Mouse (Mus musculus) hindbrain, embryonic 11.5 days (tissue): ENCODE data around the gene Clrn3. TPM values are rescaled to one million over a fixed set of nuclear protein-coding genes. Genes with fewer than 3 reads are reported as not detected.

ENCODE experiments used
- ATAC-seq: fragments of 200-750 bp; cut with Nextera tagmentation; 2 replicates; pipeline ENCODE4 v1.8.0; 2017; ENCODE audit warnings: mild to moderate bottlenecking, moderate TSS enrichment, moderate library complexity; ENCODE audit not compliant: low FRiP score
- DNase-seq: peaks from one replicate; pipeline ENCODE4 v3.0.0-alpha.2; 2015; ENCODE audit warnings: low spot score
- H3K27ac ChIP-seq: fragments of 300-500 bp; sonication (generic); 2 replicates; pipeline ENCODE4 v1.5.1; 2014; ENCODE audit warnings: mild to moderate bottlenecking, low read depth, low read length
- H3K27me3 ChIP-seq: fragments of 300-500 bp; sonication (generic); 2 replicates; pipeline ENCODE4 v1.6.1; 2014; ENCODE audit warnings: mild to moderate bottlenecking, low read length, moderate library complexity, mixed read lengths; ENCODE audit not compliant: control insufficient read depth, insufficient read depth
- H3K36me3 ChIP-seq: fragments of 300-500 bp; sonication (generic); 2 replicates; pipeline ENCODE4 v1.6.1; 2014; ENCODE audit warnings: mild to moderate bottlenecking, low read length, moderate library complexity, mixed read lengths; ENCODE audit not compliant: control insufficient read depth, insufficient read depth
- H3K4me1 ChIP-seq: fragments of 300-500 bp; sonication (generic); replicated peaks from 2 replicates; pipeline ENCODE4 v1.6.1; 2014; ENCODE audit warnings: low read length, mixed read lengths; ENCODE audit not compliant: control insufficient read depth, insufficient read depth
- H3K4me2 ChIP-seq: fragments of 300-500 bp; sonication (generic); replicated peaks from 2 replicates; pipeline ENCODE4 v1.6.1; 2014; ENCODE audit warnings: mild to moderate bottlenecking, low read depth, low read length
- H3K4me3 ChIP-seq: fragments of 300-500 bp; sonication (generic); 2 replicates; pipeline ENCODE4 v1.5.1; 2014; ENCODE audit warnings: low read depth, low read length
- H3K9ac ChIP-seq: fragments of 300-500 bp; sonication (generic); 2 replicates; pipeline ENCODE4 v1.6.1; 2014; ENCODE audit warnings: low read depth, low read length
- H3K9me3 ChIP-seq: fragments of 300-500 bp; sonication (generic); 2 replicates; pipeline ENCODE4 v1.6.1; 2016; ENCODE audit warnings: low read length; ENCODE audit not compliant: control insufficient read depth
- WGBS: fragments of 180-500 bp; shearing (Covaris S2); extraction: QIAGEN DNeasy Blood & Tissue Kit; methylation state at CpG from one replicate; pipeline ENCODE4 v1.1.7; 2014; 5-methylcytosine and 5-hydroxymethylcytosine counted together
- polyA plus RNA-seq: library from polyadenylated mRNA; unstranded; fragments of >200 nt; fragmentation: Nextera tagmentation; extraction: Ambion mirVana; gene quantifications from 2 replicates; pipeline ENCODE4 v1.2.1, GENCODE M21; 2014

Clrn3 gene
- polyA plus RNA-seq, 1 experiment from 2014 or later, result not detected

DNA sequence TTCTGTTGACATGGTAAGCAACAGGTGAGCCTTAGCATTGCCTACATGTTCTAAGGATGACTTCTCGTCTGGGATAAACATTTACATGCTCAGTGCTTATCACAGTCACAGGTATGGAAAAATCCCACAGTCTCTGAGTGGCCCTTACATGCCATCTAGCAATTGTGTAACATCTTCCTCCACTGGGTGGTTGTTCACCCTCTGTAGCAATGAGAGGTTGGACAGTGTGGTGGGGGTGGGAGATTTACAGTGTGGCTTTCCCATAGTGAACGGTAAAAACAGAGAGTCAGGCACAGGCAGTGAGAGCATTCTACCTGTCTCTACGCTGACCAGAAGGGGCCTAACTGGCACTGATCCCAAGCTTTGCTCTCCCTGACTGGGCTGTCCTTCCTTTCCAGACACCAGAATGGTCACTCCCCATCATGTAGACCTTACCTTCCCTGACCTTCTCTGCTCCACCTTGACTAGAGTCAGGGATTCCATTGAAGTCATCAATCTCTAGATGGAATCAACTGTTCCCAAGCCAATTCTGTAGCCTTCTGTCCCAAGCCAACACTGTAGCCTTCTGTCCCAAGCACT lies 1.8 kb downstream of the Clrn3 start:
- no peak for DNase-seq
- H3K4me3 ChIP-seq, result no peak overlapping the region
- no peak overlapping the region for H3K4me2 ChIP-seq
- H3K4me1 ChIP-seq, result no peaks in the 10 kb centered on the region
- no peaks in the 10 kb centered on the region for H3K27me3 ChIP-seq
- no peak for ATAC-seq
- no peak overlapping the region for H3K27ac ChIP-seq
- H3K36me3 ChIP-seq, result no peaks in the 10 kb centered on the region
- no peak overlapping the region for H3K9ac ChIP-seq
- H3K9me3 ChIP-seq, result no peaks in the 10 kb centered on the region
- WGBS, result 96% methylated on average over 3 of the region's 3 CpGs

DNA sequence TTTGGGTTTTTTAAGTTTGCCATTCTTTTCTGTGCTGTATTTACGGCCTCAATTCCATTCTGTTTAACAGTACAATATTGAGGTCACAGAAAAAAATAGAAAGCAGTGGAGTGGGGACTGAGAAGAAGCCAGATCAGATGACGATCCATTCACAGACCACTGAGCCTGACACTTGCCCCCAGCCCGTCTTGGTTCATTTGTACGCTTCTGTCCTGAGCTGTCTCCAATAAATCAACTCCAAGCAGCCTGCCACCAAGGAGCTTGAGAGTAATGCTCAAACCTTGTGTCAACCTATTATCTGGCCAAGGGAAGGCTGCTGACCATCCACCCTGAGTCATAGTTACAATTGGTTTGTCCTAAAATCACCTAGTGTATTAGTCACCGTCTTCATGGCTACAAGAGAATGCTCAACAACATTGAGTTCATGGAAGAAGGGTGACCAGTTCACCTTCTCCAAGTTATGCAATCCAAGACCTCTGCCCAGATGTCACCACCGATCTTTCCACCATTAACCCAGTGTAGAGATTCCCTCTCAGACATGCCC lies 4.0 kb downstream of the Clrn3 start:
- Histone ChIP-seq H3K9me3 (no peaks in the 10 kb centered on the region), H3K4me2 (no peak overlapping the region), H3K4me3 (no peak overlapping the region), H3K9ac (no peak overlapping the region), H3K4me1 (no peaks in the 10 kb centered on the region), H3K36me3 (no peaks in the 10 kb centered on the region), H3K27me3 (no peaks in the 10 kb centered on the region), H3K27ac (no peak overlapping the region)
- 77% methylated on average over 6 of the region's 6 CpGs for WGBS
- ATAC-seq (no peak), DNase-seq (no peak)

DNA sequence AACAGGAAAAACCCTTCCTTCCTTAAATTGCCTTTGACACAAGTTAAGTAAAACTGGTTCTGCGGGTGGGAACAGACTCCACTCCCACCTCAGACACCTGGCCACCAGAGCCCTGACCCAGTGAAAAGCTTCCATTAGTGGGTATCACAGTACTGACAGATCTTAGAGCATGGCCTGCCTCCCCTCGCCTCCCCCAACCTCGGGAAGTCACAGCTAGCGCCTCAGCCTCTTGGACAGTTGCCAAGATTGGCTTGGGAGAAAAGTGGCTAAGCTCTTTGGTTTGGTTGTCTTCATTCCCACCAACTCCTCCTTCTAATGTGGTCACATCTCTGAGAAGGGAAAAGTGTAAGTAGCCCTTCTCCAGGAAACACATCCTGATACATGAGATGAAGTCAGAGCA lies 4.5 kb downstream of the Clrn3 start:
- DNase-seq (no peak), ATAC-seq (no peak)

DNA sequence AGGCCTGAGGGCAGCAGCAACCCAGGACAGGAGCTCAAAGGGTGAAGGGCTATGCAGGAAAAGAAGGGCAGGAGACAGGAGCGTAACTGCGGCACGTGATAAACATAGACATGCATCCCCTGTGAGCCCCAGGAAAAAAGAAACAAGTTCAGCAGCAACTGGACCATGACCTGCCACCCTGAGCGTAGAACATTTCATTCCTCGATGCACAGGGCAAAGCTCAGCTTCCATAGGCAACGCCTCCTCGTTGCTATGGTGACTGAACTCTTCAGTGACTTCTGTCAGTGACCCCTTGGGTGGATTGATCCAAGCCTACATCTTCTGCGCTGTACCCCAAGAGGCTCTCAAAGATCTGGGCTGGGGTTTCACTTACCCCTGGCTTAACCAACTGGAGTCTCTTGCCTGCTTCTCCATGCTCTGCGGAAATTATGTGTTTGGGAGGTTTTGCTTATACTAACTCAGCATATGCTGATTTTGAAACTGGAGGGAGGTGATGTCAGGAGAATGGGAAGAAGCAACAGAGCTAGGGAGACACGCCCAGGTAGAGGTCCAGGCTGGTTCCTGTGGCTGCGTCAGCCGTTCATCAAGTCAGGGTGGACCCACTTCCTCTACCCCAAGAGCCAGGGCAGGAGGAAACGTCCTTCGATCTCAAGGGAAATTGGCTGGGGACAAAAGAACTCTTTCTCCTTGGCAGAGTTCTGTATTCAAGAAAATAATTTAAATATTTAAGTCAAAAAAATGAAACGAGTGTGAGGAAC lies 6.5 kb downstream of the Clrn3 start:
- Histone ChIP-seq H3K9me3 (no peaks in the 10 kb centered on the region), H3K36me3 (no peaks in the 10 kb centered on the region), H3K9ac (no peak overlapping the region), H3K4me3 (no peak overlapping the region), H3K4me1 (no peaks in the 10 kb centered on the region), H3K27me3 (no peaks in the 10 kb centered on the region), H3K27ac (no peak overlapping the region), H3K4me2 (no peak overlapping the region)
- WGBS, result 61% methylated on average over 15 of the region's 15 CpGs
- peak; percentile 30 for DNase-seq
- no peak for ATAC-seq

More for the DNA sequence above, 4.5 kb downstream of the Clrn3 start:
- 67% methylated on average over 4 of the region's 4 CpGs for WGBS
- Histone ChIP-seq H3K27ac (no peak overlapping the region), H3K4me1 (no peaks in the 10 kb centered on the region), H3K4me3 (no peak overlapping the region), H3K9ac (no peak overlapping the region), H3K36me3 (no peaks in the 10 kb centered on the region), H3K9me3 (no peaks in the 10 kb centered on the region), H3K27me3 (no peaks in the 10 kb centered on the region), H3K4me2 (no peak overlapping the region)

DNA sequence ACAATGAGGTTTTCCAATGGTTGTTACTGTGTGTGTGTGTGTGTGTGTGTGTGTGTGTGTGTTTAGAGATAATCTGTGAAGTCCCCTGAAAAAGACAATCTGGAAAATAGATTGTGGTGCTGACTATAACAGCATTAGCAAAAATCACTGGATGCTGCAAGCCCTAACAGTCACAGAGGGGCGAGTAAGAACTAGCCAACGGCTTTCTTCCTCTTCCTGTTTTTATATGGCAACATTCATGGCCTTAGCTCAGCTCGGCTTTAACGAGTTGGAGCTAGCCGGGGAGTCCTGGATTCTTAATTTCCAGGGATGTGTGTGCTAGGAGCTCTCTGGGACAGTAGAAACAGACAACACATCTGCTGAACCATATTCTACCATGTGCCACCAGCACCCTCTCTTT lies 8.2 kb downstream of the Clrn3 start:
- H3K4me2 ChIP-seq, result no peak overlapping the region
- DNase-seq (no peak), ATAC-seq (no peak)
- H3K36me3 ChIP-seq, result no peaks in the 10 kb centered on the region
- H3K4me3 ChIP-seq, result no peak overlapping the region
- 74% methylated on average over 5 of the region's 5 CpGs for WGBS
- no peaks in the 10 kb centered on the region for H3K27me3 ChIP-seq
- no peaks in the 10 kb centered on the region for H3K9me3 ChIP-seq
- H3K4me1 ChIP-seq, result no peaks in the 10 kb centered on the region
- no peak overlapping the region for H3K27ac ChIP-seq
- no peak overlapping the region for H3K9ac ChIP-seq

DNA sequence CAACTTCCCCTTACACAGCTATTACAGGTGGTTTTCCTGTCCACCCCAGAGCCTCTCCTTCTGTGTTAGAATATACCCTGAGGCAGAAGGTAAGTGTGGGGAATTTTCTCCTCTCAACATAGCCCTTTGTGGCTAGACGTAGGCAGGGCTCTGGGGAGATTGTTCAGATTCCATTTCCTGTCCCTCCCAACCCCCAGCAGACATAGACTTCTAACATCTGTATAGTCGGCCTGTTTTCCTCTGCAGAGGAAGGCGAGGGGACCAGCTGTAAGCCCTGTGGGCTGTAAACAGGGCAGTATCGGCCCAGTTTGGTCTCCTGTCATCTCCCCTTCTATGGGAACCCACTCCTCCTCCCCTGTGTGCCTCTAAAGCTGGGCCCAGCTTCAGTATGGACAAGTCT lies 11.3 kb downstream of the Clrn3 start:
- Histone ChIP-seq H3K27me3 (no peaks in the 10 kb centered on the region), H3K27ac (no peak overlapping the region), H3K4me3 (no peak overlapping the region), H3K36me3 (no peaks in the 10 kb centered on the region), H3K4me1 (no peaks in the 10 kb centered on the region), H3K4me2 (no peak overlapping the region), H3K9me3 (no peaks in the 10 kb centered on the region), H3K9ac (no peak overlapping the region)
- no peak for ATAC-seq
- DNase-seq, result no peak
- WGBS, result 66% methylated on average over 4 of the region's 4 CpGs

DNA sequence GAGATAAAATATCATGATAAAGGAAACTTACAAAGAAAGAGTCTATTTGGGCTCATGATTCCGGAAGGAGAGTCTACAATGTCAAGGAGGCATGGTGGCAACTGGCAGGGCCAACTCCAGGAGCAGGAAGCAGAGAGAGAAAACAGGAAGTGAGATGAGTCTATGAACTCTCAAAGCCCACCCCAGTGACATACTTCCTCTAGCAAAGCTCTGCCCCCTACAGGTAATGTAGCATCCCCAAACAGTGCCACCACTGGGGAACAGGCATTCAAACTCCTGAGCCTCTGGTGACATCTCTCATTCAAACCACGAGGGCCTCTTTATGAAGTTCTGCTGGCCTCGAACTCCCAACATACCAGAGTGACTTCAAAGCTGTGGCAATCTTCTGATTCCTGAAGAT lies 16.7 kb downstream of the Clrn3 start:
- ATAC-seq (no peak), DNase-seq (no peak)
- H3K27ac ChIP-seq, result no peak overlapping the region
- H3K4me3 ChIP-seq, result no peak overlapping the region
- 81% methylated on average over 3 of the region's 3 CpGs for WGBS
- H3K4me1 ChIP-seq, result no peaks in the 10 kb centered on the region
- H3K36me3 ChIP-seq, result no peaks in the 10 kb centered on the region
- H3K9ac ChIP-seq, result no peak overlapping the region
- H3K9me3 ChIP-seq, result no peaks in the 10 kb centered on the region
- H3K27me3 ChIP-seq, result no peaks in the 10 kb centered on the region
- H3K4me2 ChIP-seq, result no peak overlapping the region

DNA sequence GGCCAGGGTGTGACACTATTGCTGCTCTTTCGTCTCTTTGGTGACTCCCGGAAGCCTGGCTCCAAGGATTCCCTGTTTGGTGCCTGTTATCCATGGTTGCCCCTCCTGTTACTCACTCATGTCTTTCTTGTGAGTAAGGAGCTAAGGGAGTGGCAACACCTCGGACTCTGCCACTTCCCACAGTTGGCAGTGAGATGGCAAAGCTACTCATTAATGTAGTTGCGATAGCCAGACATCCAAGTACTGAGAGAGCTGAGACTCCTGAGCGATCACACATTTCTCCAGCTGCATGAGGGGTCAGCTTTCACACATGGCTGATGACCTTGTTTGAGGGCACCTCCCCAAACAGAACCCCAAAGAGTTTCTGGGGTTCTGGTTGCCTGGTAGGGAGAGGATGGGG lies 18.0 kb downstream of the Clrn3 start:
- DNase-seq (no peak), ATAC-seq (no peak)
- H3K36me3 ChIP-seq, result no peaks in the 10 kb centered on the region
- no peak overlapping the region for H3K4me2 ChIP-seq
- no peaks in the 10 kb centered on the region for H3K9me3 ChIP-seq
- no peaks in the 10 kb centered on the region for H3K27me3 ChIP-seq
- no peak overlapping the region for H3K27ac ChIP-seq
- H3K4me3 ChIP-seq, result no peak overlapping the region
- no peak overlapping the region for H3K9ac ChIP-seq
- no peaks in the 10 kb centered on the region for H3K4me1 ChIP-seq
- 85% methylated on average over 5 of the region's 5 CpGs for WGBS

DNA sequence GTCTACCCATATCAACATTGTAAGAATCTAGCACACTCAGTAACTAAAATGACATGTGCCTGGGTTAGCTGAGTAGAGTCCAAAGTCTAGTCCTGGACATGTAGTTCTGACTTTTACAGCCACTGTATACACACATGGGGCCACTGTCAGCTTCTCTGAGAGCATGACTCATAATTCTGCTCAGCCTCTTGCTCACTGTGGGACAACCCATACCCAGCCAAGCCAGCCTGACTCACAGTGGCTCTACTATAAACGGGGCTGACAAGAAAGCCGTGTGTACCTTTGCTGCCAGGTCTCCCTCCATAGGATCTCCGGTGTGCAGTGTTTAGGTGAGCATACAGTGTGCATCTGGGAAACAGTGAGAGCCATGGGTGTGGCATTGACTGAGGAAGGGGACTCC lies 19.2 kb downstream of the Clrn3 start:
- 94% methylated on average over 3 of the region's 3 CpGs for WGBS
- DNase-seq (no peak), ATAC-seq (no peak)
- H3K27ac ChIP-seq, result no peak overlapping the region
- no peaks in the 10 kb centered on the region for H3K4me1 ChIP-seq
- H3K9ac ChIP-seq, result no peak overlapping the region
- H3K4me3 ChIP-seq, result no peak overlapping the region
- no peaks in the 10 kb centered on the region for H3K36me3 ChIP-seq
- no peak overlapping the region for H3K4me2 ChIP-seq
- H3K9me3 ChIP-seq, result no peaks in the 10 kb centered on the region
- H3K27me3 ChIP-seq, result no peaks in the 10 kb centered on the region
